Mouse (Mus musculus) left cerebral cortex, postnatal 10 days (tissue): ENCODE measurements around the gene Pigk. TPM values are rescaled to one million over a fixed set of nuclear protein-coding genes. Genes with fewer than 3 reads are reported as not detected.
A peak's percentile ranks its signal among the peaks of the same experiment; 100 is the strongest.

Experiments
- DNase-seq, 2 experiments: peaks; one replicate each; pipeline ENCODE4 v3.0.0; 2021 to 2022; ENCODE audit warnings: low spot score in 2 of 2, mixed read lengths in 1 of 2; ENCODE audit errors: extremely low spot score in 1 of 2
- intact Hi-C: fragments of 180-260 bp; cut with DNase I; formaldehyde crosslinking; loops from one replicate; pipeline ENCODE4 v1.15.1; 2025
- total RNA-seq, 2 experiments: library from RNA; stranded (reverse); gene quantifications; 2 replicates each; pipeline ENCODE4 v1.2.3; 2021

Pigk gene
- total RNA-seq, 2 experiments from 2014 or later: 48.0 to 48.4 TPM

GRCm38 (mm10) chr3:152721301-152721700 is 7.4 kb downstream of the Pigk start:
- intact Hi-C loops: no loop called here
- DNase-seq: no peak

GRCm38 (mm10) chr3:152722836-152723235 is 8.9 kb downstream of the Pigk start:
- intact Hi-C loops: no loop called here
- DNase-seq: no peak

- DNase-seq: no peak
- intact Hi-C loops: no loop called here
Measured at GRCm38 (mm10) chr3:152724446-152724845, 10.5 kb downstream of the Pigk start.

DNA sequence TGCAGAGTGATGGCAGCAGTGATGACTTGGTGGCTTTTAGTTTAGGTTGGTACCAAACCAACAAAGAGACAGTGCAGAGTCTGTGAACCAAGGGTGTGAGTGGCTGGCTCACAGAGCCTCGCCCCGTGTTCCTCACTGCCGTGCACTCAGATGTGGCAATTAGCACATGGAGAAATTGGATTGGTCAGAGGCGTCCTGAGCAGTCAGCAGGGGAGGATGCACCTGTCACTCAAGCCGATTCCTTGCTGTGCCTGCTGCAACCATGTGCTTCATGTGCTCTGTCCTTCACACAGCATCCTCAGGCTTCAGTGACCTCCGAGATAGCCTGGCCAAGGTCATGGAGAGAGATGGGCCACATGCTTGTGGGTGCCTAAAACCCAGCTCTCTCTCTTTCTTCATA is 14.3 kb downstream of the Pigk start:
- DNase-seq: no peak
- intact Hi-C loops: no loop called here

GRCm38 (mm10) chr3:152733011-152733410 is 19.1 kb downstream of the Pigk start:
- DNase-seq: no peak
- intact Hi-C loops: no loop called here

DNA sequence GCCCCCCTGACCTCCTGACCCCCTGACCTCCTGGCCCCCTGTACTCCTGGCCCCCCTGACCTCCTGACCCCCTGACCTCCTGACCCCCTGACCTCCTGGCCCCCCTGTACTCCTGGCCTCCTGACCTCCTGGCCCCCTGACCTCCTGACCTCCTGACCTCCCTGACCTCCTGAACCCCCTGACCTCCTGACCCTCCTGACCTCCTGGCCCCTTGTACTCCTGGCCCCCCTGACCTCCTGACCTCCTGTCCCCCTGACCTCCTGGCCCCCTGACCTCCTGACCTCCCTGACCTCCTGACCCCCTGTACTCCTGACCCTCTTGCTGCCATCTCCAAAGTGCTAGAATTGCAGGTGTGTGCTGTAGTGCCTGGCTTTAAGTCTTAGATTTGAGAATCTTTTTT is 19.6 kb downstream of the Pigk start:
- intact Hi-C loops: no loop called here

GRCm38 (mm10) chr3:152734100-152734499 is 20.2 kb downstream of the Pigk start:
- no peak for DNase-seq

More for the DNA sequence above, 19.6 kb downstream of the Pigk start:
- no peak for DNase-seq

DNA sequence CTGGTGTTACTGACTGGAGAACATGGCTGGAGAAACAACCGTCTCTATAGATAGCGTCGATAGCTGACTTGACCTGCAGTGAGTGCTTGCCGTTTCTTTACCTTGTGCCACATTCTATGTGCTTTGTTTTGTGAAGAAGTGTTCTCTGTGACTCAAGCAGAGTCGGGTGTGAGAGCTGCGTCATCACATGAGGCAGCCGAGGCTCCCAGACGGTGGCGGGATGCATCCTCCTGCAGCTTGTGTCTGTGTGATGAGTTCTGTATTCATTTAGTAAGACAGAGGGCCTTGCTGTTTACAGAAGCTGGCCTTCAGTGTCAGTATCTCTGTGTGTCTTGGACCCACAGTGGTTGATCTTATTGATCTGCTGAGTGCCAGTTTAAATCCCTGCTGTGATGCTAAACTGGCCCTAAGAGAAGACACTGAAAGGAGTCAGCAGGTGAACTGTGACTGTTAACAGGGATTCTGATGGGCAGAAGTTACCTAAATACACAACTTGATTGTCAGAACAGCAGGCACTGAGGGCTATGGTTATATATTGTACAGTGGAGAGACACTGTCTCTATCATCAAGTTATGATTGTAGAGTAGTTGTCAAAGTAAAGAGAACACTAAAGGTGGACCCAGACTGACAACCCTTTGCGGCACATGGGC is 21.8 kb downstream of the Pigk start:
- intact Hi-C loops: no loop called here
- DNase-seq: no peak

More at GRCm38 (mm10) chr3:152734100-152734499, 20.2 kb downstream of the Pigk start:
- intact Hi-C loops: no loop called here

DNA sequence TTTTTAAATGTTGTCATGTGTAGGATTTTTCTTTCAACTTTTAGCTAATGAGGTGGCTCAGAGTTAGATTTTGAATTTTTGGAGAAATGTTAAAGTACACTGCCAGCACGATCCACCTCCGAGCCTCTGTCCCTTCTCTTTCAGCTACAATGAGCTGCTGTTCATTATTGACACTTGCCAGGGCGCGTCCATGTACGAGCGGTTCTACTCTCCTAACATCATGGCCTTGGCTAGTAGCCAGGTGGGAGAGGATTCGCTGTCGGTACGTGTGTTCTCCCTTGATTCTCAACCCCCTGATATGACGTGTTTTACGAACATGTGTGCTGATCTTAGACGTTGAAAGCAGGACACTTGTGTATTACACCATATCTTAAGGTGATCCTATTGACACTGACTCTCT is 30.4 kb downstream of the Pigk start:
- intact Hi-C loops: no loop called here
- no peak for DNase-seq

- no peak for DNase-seq
- intact Hi-C loops: no loop called here
Measured at GRCm38 (mm10) chr3:152745611-152746010, 31.7 kb downstream of the Pigk start.

- intact Hi-C loops: loop anchor here (2.0 kb wide), 2 partner anchors 273 to 355 kb away; partner anchors contain the start of gene Zzz3
- DNase-seq: peak in 1 of 2 experiments; percentile 41
Measured at GRCm38 (mm10) chr3:152749461-152749871, 35.6 kb downstream of the Pigk start.

GRCm38 (mm10) chr3:152749881-152750280 is 36.0 kb downstream of the Pigk start:
- intact Hi-C loops: loop anchor here (2.0 kb wide), 2 partner anchors 273 to 355 kb away; partner anchors contain the start of gene Zzz3
- DNase-seq: no peak

- DNase-seq: no peak
Measured at GRCm38 (mm10) chr3:152752911-152753310, 39.0 kb downstream of the Pigk start.

DNA sequence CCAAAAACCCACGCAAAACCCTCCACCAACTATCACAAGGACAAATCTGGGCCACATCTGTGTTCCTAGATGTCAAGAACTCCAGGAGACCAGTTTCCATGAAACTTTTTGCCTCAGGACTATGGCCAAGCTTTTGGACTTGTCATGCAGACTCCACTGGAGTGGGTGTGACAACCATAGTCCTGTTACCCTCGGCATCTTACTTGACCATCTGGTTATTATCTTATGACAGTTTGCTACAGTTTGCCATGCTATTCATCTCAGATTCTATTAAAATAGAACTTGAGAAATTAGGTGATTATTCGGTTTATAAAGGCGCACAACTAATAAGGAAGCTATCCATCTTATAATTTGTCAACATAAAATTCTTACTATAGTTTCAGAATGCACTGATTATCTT is 39.4 kb downstream of the Pigk start:
- no peak for DNase-seq
- intact Hi-C loops: no loop called here

More at GRCm38 (mm10) chr3:152752911-152753310, 39.0 kb downstream of the Pigk start:
- intact Hi-C loops: no loop called here

- intact Hi-C loops: no loop called here
- DNase-seq: no peak
Measured at GRCm38 (mm10) chr3:152753920-152754764, 40.2 kb downstream of the Pigk start.

DNA sequence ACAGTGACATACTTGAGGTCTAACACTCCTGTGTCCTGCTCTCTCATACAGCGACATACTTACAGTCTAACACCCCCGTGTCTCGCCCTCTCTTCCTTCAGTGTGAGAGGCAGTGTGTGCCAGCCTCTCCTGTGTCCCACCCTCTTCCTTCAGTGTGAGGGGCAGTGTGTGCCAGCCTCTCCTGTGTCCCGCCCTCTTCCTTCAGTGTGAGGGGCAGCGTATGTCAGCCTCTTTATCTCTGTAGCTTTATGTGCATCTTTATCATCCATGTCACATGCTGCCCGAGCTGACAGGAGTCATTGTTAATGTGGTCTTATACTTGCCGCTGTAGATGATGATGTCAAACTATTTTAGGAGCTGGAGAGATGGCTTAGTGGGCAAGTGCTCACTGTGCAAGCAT is 41.6 kb downstream of the Pigk start:
- intact Hi-C loops: no loop called here
- no peak for DNase-seq

GRCm38 (mm10) chr3:152756896-152757295 is 43.0 kb downstream of the Pigk start:
- intact Hi-C loops: no loop called here
- DNase-seq: no peak

- DNase-seq: no peak
Measured at GRCm38 (mm10) chr3:152757464-152758393, 43.8 kb downstream of the Pigk start.

GRCm38 (mm10) chr3:152758500-152759032 is 44.7 kb downstream of the Pigk start:
- intact Hi-C loops: no loop called here
- no peak for DNase-seq

More at GRCm38 (mm10) chr3:152757464-152758393, 43.8 kb downstream of the Pigk start:
- intact Hi-C loops: no loop called here
